12 mouse cellular contexts compared by ENCODE assay signal in genomic region chr2:168614170-168614872, GRCm38 (mm10). TPM values are rescaled to one million over a fixed set of nuclear protein-coding genes. Genes with fewer than 3 reads are reported as not detected.
DNase-seq lines count a peak whose midpoint lies in the region; ATAC-seq and TF ChIP-seq lines count a peak whose summit lies in the region.
"Had no signal": no experiment of that assay in that cellular context is flagged by ENCODE, and none has a peak within 500 bp of the region (broad histone marks: within the 10 kb centered on the region; RNA-seq: fewer than 3 reads in every experiment).

No protein-coding gene starts in this region.

- peak; percentile 52 to 56 for DNase-seq in heart, adult 18-20 months
- DNase-seq in heart, embryonic 10.5 days (ENCODE audit: low spot score), result no peak
- DNase-seq in lung, postnatal 0 days (ENCODE audit: low spot score), result no peak
- DNase-seq in lung, postnatal 36 days, result no peak
- peak; percentile 62 for DNase-seq in midbrain, postnatal 0 days (ENCODE audit: low spot score)
- DNase-seq in liver, embryonic 11.5 days (ENCODE audit: low spot score), result no peak
- DNase-seq: adrenal gland, adult 2 months; thymus, postnatal 25 days had no signal

- ATAC-seq in lung, postnatal 0 days, result peak; percentile 79
- ATAC-seq in heart, embryonic 13.5 days (ENCODE audit: extremely low read depth, insufficient number of reproducible peaks, low FRiP score, low TSS enrichment), result no peak
- ATAC-seq in midbrain, postnatal 0 days (ENCODE audit: low FRiP score), result 0 out of 2 replicates have a peak, but pooled peaks have one; percentile 28
- ATAC-seq in liver, embryonic 11.5 days (replicated peaks; ENCODE audit: low FRiP score), result no peak
- no peak for ATAC-seq in cerebellum, adult (ENCODE audit: insufficient number of reproducible peaks, low FRiP score, low TSS enrichment)
- ATAC-seq: forebrain, embryonic 14.5 days had no signal

- H3K27ac ChIP-seq in heart, embryonic 10.5 days, result no peak overlapping the region
- H3K27ac ChIP-seq in lung, postnatal 0 days (ENCODE audit: low read length), result no peak overlapping the region
- H3K27ac ChIP-seq in heart, embryonic 13.5 days (replicated peaks), result peak overlapping the region; percentile 64
- no peak overlapping the region for H3K27ac ChIP-seq in midbrain, postnatal 0 days (ENCODE audit: low read depth, low read length)
- H3K27ac ChIP-seq in liver, embryonic 11.5 days (ENCODE audit: low read depth, low read length), result no peak overlapping the region
- H3K27ac ChIP-seq: liver, embryonic 15.5 days had no signal

- 70% methylated on average over 18 of the region's 18 CpGs for WGBS in heart, embryonic 10.5 days
- WGBS in lung, postnatal 0 days, result 62% methylated on average over 18 of the region's 18 CpGs
- WGBS in heart, embryonic 13.5 days, result 58% methylated on average over 18 of the region's 18 CpGs
- WGBS in midbrain, postnatal 0 days, result 69% methylated on average over 18 of the region's 18 CpGs
- WGBS in liver, embryonic 11.5 days, result 77% methylated on average over 18 of the region's 18 CpGs

- H3K36me3 ChIP-seq in heart, embryonic 10.5 days, result no peaks in the 10 kb centered on the region
- H3K36me3 ChIP-seq in lung, postnatal 0 days (ENCODE audit: insufficient read depth, low read length), result no peaks in the 10 kb centered on the region
- no peaks in the 10 kb centered on the region for H3K36me3 ChIP-seq in heart, embryonic 13.5 days
- no peaks in the 10 kb centered on the region for H3K36me3 ChIP-seq in midbrain, postnatal 0 days (ENCODE audit: insufficient read depth, low read length)
- H3K36me3 ChIP-seq in liver, embryonic 11.5 days (ENCODE audit: control insufficient read depth, insufficient read depth, low read length), result no peaks in the 10 kb centered on the region
- H3K36me3 ChIP-seq: liver, embryonic 15.5 days had no signal

- peak overlapping the region; percentile 17; the same call in 1 of the 2 replicates for H3K4me2 ChIP-seq in lung, postnatal 0 days (replicated peaks; ENCODE audit: low read depth, low read length)
- no peak overlapping the region for H3K4me2 ChIP-seq in heart, embryonic 13.5 days
- no peak overlapping the region for H3K4me2 ChIP-seq in midbrain, postnatal 0 days (ENCODE audit: low read depth, low read length, poor library complexity, severe bottlenecking)
- no peak overlapping the region for H3K4me2 ChIP-seq in liver, embryonic 11.5 days
- H3K4me2 ChIP-seq: liver, embryonic 15.5 days had no signal

- no peak overlapping the region for H3K4me3 ChIP-seq in heart, embryonic 10.5 days
- H3K4me3 ChIP-seq in lung, postnatal 0 days (ENCODE audit: low read depth, low read length), result no peak overlapping the region
- H3K4me3 ChIP-seq in heart, embryonic 13.5 days, result no peak overlapping the region
- no peak overlapping the region for H3K4me3 ChIP-seq in midbrain, postnatal 0 days (ENCODE audit: low read depth, low read length)
- H3K4me3 ChIP-seq in liver, embryonic 11.5 days (ENCODE audit: low read depth, low read length), result no peak overlapping the region
- H3K4me3 ChIP-seq: liver, embryonic 15.5 days had no signal

- peaks cover 32% of the 10 kb centered on the region for H3K4me1 ChIP-seq in heart, embryonic 10.5 days
- peaks cover 6% of the 10 kb centered on the region; the same call in 1 of the 2 replicates for H3K4me1 ChIP-seq in lung, postnatal 0 days (ENCODE audit: insufficient read depth, low read depth, low read length)
- H3K4me1 ChIP-seq in heart, embryonic 13.5 days, result peaks cover 63% of the 10 kb centered on the region
- no peaks in the 10 kb centered on the region for H3K4me1 ChIP-seq in midbrain, postnatal 0 days (ENCODE audit: insufficient read depth, low read length)
- H3K4me1 ChIP-seq in liver, embryonic 11.5 days (replicated peaks; ENCODE audit: control insufficient read depth, insufficient read depth, low read length), result no peaks in the 10 kb centered on the region
- H3K4me1 ChIP-seq: liver, embryonic 15.5 days had no signal

- H3K9me3 ChIP-seq in heart, embryonic 10.5 days, result no peaks in the 10 kb centered on the region
- H3K9me3 ChIP-seq in lung, postnatal 0 days (ENCODE audit: low read length), result no peaks in the 10 kb centered on the region
- H3K9me3 ChIP-seq in heart, embryonic 13.5 days, result no peaks in the 10 kb centered on the region
- no peaks in the 10 kb centered on the region for H3K9me3 ChIP-seq in midbrain, postnatal 0 days (ENCODE audit: low read length)
- no peaks in the 10 kb centered on the region for H3K9me3 ChIP-seq in liver, embryonic 11.5 days (ENCODE audit: control insufficient read depth, low read length)
- H3K9me3 ChIP-seq: liver, embryonic 15.5 days had no signal

- TF ChIP-seq EP300 in lung, postnatal 0 days (IDR thresholded peaks at IDR 0.05), result no peak

- H3K27me3 ChIP-seq in heart, embryonic 10.5 days (ENCODE audit: insufficient read depth, poor library complexity, severe bottlenecking), result peaks cover 27% of the 10 kb centered on the region
- H3K27me3 ChIP-seq in lung, postnatal 0 days (replicated peaks; ENCODE audit: insufficient read depth, low read length), result no peaks in the 10 kb centered on the region
- H3K27me3 ChIP-seq in heart, embryonic 13.5 days (replicated peaks), result 0 out of 2 replicates have a peak, but pooled peaks cover 7% of the 10 kb centered on the region
- no peaks in the 10 kb centered on the region for H3K27me3 ChIP-seq in midbrain, postnatal 0 days (ENCODE audit: insufficient read depth, low read length)
- H3K27me3 ChIP-seq in liver, embryonic 11.5 days (replicated peaks; ENCODE audit: control insufficient read depth, insufficient read depth, low read length), result no peaks in the 10 kb centered on the region
- H3K27me3 ChIP-seq: liver, embryonic 15.5 days had no signal

- no peak overlapping the region for H3K9ac ChIP-seq in lung, postnatal 0 days (replicated peaks; ENCODE audit: low read depth)
- no peak overlapping the region for H3K9ac ChIP-seq in heart, embryonic 13.5 days
- no peak overlapping the region for H3K9ac ChIP-seq in midbrain, postnatal 0 days (replicated peaks; ENCODE audit: low read length, poor library complexity, severe bottlenecking)
- H3K9ac ChIP-seq in liver, embryonic 11.5 days (ENCODE audit: low read depth, low read length), result no peak overlapping the region
- H3K9ac ChIP-seq: liver, embryonic 15.5 days had no signal

- TF ChIP-seq CTCF in lung, postnatal 0 days (IDR thresholded peaks at IDR 0.05), result no peak
- TF ChIP-seq CTCF in midbrain, postnatal 0 days (IDR thresholded peaks at IDR 0.05), result no peak

RNA-seq across cellular contexts. Expression of gene Nfatc2, which starts 12.9 kb away (rescaled TPM):
- 10 to 100 TPM in 1 of 2 experiments, 1 to 10 TPM in 1; 8.7 to 10.1 TPM for total RNA-seq in heart, adult 18-20 months (2021)
- polyA plus RNA-seq in heart, embryonic 10.5 days (2016; fragmentation: Nextera tagmentation; extraction: Ambion mirVana), result 2.0 and 4.6 TPM in 2 replicates
- 0.72 and 0.96 TPM in 2 replicates for polyA plus RNA-seq in lung, postnatal 0 days (2015; fragmentation: Nextera tagmentation; extraction: Ambion mirVana)
- polyA plus RNA-seq in heart, embryonic 13.5 days (2015; fragmentation: Nextera tagmentation; extraction: Ambion mirVana), result 9.3 and 10.1 TPM in 2 replicates
- total RNA-seq in midbrain, postnatal 0 days (2014; rRNA removed), result 5.1 and 6.4 TPM in 2 replicates
- 7.3 and 8.2 TPM in 2 replicates for polyA plus RNA-seq in midbrain, postnatal 0 days (2015; fragmentation: Nextera tagmentation; extraction: Ambion mirVana)
- polyA plus RNA-seq in liver, embryonic 11.5 days (2014; fragmentation: Nextera tagmentation; extraction: Ambion mirVana), result 0.77 TPM in 2 replicates

Comparison
In these comparisons a context has a peak if more than half of its experiments do, and no peak if none do; other contexts are left out.
1. DNase-seq: peak in heart, adult 18-20 months (2 of 2) and midbrain, postnatal 0 days (single experiment); none in heart, embryonic 10.5 days (single experiment), lung, postnatal 0 days (single experiment), lung, postnatal 36 days (single experiment) and liver, embryonic 11.5 days (single experiment).
2. ATAC-seq: peak in lung, postnatal 0 days (single experiment) and midbrain, postnatal 0 days (single experiment); none in heart, embryonic 13.5 days (single experiment), liver, embryonic 11.5 days (single experiment) and cerebellum, adult (single experiment).